Comparison of ENCODE assay signal across 10 mouse cellular contexts in the genomic region with DNA sequence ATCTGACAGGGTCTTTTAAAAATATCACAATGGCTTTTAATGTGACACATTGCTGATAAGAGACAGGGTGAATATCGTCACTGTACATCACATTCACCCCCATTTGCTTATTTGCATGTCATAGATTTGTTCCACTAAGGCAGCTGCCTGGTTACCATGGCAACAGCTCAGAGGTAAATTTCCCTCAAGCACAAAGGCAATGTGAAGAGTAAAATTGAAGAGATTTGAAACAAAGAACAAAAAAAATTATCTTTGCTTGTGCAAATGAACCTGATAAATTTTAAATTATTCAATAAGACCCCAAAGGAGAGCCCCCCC.
DNase-seq lines count a peak whose midpoint lies in the region; ATAC-seq lines count a peak whose summit lies in the region.
"Had no signal": no experiment of that assay in that cellular context is flagged by ENCODE, and none has a peak within 500 bp of the region (broad histone marks: within the 10 kb centered on the region; RNA-seq: fewer than 3 reads in every experiment).

No protein-coding gene starts in this region.

- DNase-seq in cerebellum, postnatal 10 days: peak; percentile 62 to 63
- no peak for DNase-seq in cerebellum, adult 8-10 months
- DNase-seq in layer of hippocampus, adult 9-11 months: peak; percentile 78
- no peak for DNase-seq in adrenal gland, adult 18-20 months (ENCODE audit: low spot score in 2 of 2)
- DNase-seq in adrenal gland, postnatal 25 days: no peak
- DNase-seq in kidney, postnatal 10 days: no peak
- DNase-seq: adrenal gland, postnatal 10 days; kidney, postnatal 4 days had no signal

- H3K4me3 ChIP-seq in forebrain, embryonic 13.5 days: no peak overlapping the region
- no peak overlapping the region for H3K4me3 ChIP-seq in neural tube, embryonic 15.5 days (replicated peaks)

- no peak overlapping the region for H3K9ac ChIP-seq in forebrain, embryonic 13.5 days
- no peak overlapping the region for H3K9ac ChIP-seq in neural tube, embryonic 15.5 days (replicated peaks)

- no peak overlapping the region for H3K4me2 ChIP-seq in forebrain, embryonic 13.5 days
- no peak overlapping the region for H3K4me2 ChIP-seq in neural tube, embryonic 15.5 days

- no peaks in the 10 kb centered on the region for H3K36me3 ChIP-seq in forebrain, embryonic 13.5 days (ENCODE audit: poor library complexity, severe bottlenecking)
- H3K36me3 ChIP-seq in neural tube, embryonic 15.5 days: no peaks in the 10 kb centered on the region

- H3K4me1 ChIP-seq in forebrain, embryonic 13.5 days: peaks cover 10% of the 10 kb centered on the region
- H3K4me1 ChIP-seq in neural tube, embryonic 15.5 days: peaks cover 10% of the 10 kb centered on the region

- 15% methylated on average over 1 of the region's 1 CpGs for WGBS in forebrain, embryonic 13.5 days
- 10% methylated on average over 1 of the region's 1 CpGs for WGBS in neural tube, embryonic 15.5 days

- peak; percentile 96 for ATAC-seq in forebrain, embryonic 13.5 days
- ATAC-seq in neural tube, embryonic 15.5 days (ENCODE audit: low FRiP score): peak; percentile 92

- H3K27ac ChIP-seq in forebrain, embryonic 13.5 days: no peak overlapping the region; the same call in 1 of the 2 replicates
- H3K27ac ChIP-seq in neural tube, embryonic 15.5 days (replicated peaks): peak overlapping the region; percentile 80

- no peaks in the 10 kb centered on the region for H3K9me3 ChIP-seq in forebrain, embryonic 13.5 days (replicated peaks)
- H3K9me3 ChIP-seq in neural tube, embryonic 15.5 days (replicated peaks): no peaks in the 10 kb centered on the region

- H3K27me3 ChIP-seq in forebrain, embryonic 13.5 days: no peaks in the 10 kb centered on the region
- H3K27me3 ChIP-seq in neural tube, embryonic 15.5 days (replicated peaks): no peaks in the 10 kb centered on the region

Comparison
In these comparisons a context has a peak if more than half of its experiments do, and no peak if none do; other contexts are left out.
1. DNase-seq: peak in cerebellum, postnatal 10 days (2 of 2) and layer of hippocampus, adult 9-11 months (single experiment); none in cerebellum, adult 8-10 months (single experiment), adrenal gland, adult 18-20 months (0 of 2), adrenal gland, postnatal 25 days (single experiment) and kidney, postnatal 10 days (single experiment).